Mouse (Mus musculus): ENCODE measurements around the gene Twist2. TPM values are rescaled to one million over a fixed set of nuclear protein-coding genes. Genes with fewer than 3 reads are reported as not detected.

Twist2 gene
- polyA plus RNA-seq, 1 experiment from 2014 or later = 4.1 TPM

GRCm38 (mm10) chr1:91822316-91822824 lies 21.1 kb downstream of the Twist2 start:
- TF ChIP-seq EP300 (IDR thresholded peaks at IDR 0.05) (no peak), CTCF (IDR thresholded peaks at IDR 0.05) (peak; percentile 46)
- WGBS = 70% methylated on average over 4 of the region's 4 CpGs
- 0 out of 2 replicates have a peak, but pooled peaks cover 5% of the 10 kb centered on the region for H3K4me1 ChIP-seq (ENCODE audit: insufficient read depth, low read depth, low read length)

DNA sequence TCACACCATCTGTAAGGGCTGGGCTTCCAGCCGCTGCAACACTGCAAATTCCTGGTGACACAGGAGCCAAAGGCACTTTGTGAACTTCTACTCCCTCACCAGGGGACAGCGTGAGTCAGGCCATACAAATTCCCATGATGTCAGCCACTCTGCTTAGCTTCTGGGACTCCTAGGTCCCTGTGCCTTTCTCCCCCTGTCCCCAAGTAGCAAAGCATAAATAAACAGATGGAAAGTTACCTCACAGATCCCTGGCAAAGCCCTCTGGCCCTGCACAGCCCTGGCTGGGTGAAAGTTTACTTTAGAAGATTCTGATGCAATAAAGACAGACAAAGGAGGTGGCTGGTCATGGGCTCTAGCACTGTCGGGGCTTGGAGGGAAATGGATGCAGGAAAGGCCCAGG lies 22.3 kb downstream of the Twist2 start:
- 20% methylated on average over 3 of the region's 3 CpGs for WGBS
- Histone ChIP-seq H3K36me3 (ENCODE audit: insufficient read depth, low read length) (no peaks in the 10 kb centered on the region), H3K4me2 (replicated peaks; ENCODE audit: low read depth, low read length) (no peak overlapping the region), H3K9ac (replicated peaks; ENCODE audit: low read depth) (no peak overlapping the region), H3K9me3 (ENCODE audit: low read length) (no peaks in the 10 kb centered on the region), H3K4me1 (ENCODE audit: insufficient read depth, low read depth, low read length) (0 out of 2 replicates have a peak, but pooled peaks cover 5% of the 10 kb centered on the region), H3K27me3 (replicated peaks; ENCODE audit: insufficient read depth, low read length) (no peaks in the 10 kb centered on the region), H3K27ac (ENCODE audit: low read length) (no peak overlapping the region), H3K4me3 (ENCODE audit: low read depth, low read length) (no peak overlapping the region)
- ATAC-seq (peak; percentile 88), DNase-seq (ENCODE audit: low spot score) (peak; percentile 85)
- TF ChIP-seq CTCF (IDR thresholded peaks at IDR 0.05) (no peak), EP300 (IDR thresholded peaks at IDR 0.05) (peak; percentile 34; the same call in 1 of the 2 replicates)

More at GRCm38 (mm10) chr1:91822316-91822824, 21.1 kb downstream of the Twist2 start:
- Histone ChIP-seq H3K9me3 (ENCODE audit: low read length) (no peaks in the 10 kb centered on the region), H3K4me2 (replicated peaks; ENCODE audit: low read depth, low read length) (no peak overlapping the region), H3K36me3 (ENCODE audit: insufficient read depth, low read length) (no peaks in the 10 kb centered on the region), H3K27me3 (replicated peaks; ENCODE audit: insufficient read depth, low read length) (no peaks in the 10 kb centered on the region), H3K9ac (replicated peaks; ENCODE audit: low read depth) (no peak overlapping the region), H3K27ac (ENCODE audit: low read length) (no peak overlapping the region), H3K4me3 (ENCODE audit: low read depth, low read length) (no peak overlapping the region)
- ATAC-seq (no peak), DNase-seq (ENCODE audit: low spot score) (peak; percentile 36)

DNA sequence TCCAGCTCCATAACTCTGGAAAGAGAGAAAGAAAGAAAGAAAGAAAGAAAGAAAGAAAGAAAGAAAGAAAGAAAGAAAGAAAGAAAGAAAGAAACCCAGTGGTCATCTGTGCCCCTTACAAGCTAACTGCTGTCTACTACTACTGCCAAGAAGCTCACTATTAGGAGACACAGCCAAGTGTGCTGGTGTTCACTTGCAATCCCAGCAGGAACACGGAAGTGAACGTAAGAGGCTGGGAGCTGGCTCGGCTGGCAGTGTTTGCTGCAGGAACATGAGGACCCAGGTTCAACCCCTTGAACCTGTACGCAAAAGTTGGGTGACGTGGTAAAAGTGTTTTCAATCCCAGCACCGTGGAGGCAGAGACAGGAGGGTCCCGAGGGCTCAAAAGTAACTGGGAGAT lies 22.7 kb downstream of the Twist2 start:
- ATAC-seq (no peak), DNase-seq (ENCODE audit: low spot score) (peak; percentile 29)
- H3K36me3 ChIP-seq (ENCODE audit: insufficient read depth, low read length) = no peaks in the 10 kb centered on the region
- no peak for TF ChIP-seq CTCF (IDR thresholded peaks at IDR 0.05)
- TF ChIP-seq EP300 (IDR thresholded peaks at IDR 0.05) = no peak
- H3K4me2 ChIP-seq (replicated peaks; ENCODE audit: low read depth, low read length) = no peak overlapping the region
- no peaks in the 10 kb centered on the region for H3K9me3 ChIP-seq (ENCODE audit: low read length)
- 62% methylated on average over 7 of the region's 7 CpGs for WGBS
- H3K4me1 ChIP-seq (ENCODE audit: insufficient read depth, low read depth, low read length) = 0 out of 2 replicates have a peak, but pooled peaks cover 5% of the 10 kb centered on the region
- no peak overlapping the region for H3K9ac ChIP-seq (replicated peaks; ENCODE audit: low read depth)
- no peak overlapping the region for H3K27ac ChIP-seq (ENCODE audit: low read length)
- no peaks in the 10 kb centered on the region for H3K27me3 ChIP-seq (replicated peaks; ENCODE audit: insufficient read depth, low read length)
- H3K4me3 ChIP-seq (ENCODE audit: low read depth, low read length) = no peak overlapping the region

GRCm38 (mm10) chr1:91825261-91825660 lies 24.0 kb downstream of the Twist2 start:
- H3K4me2 ChIP-seq (replicated peaks; ENCODE audit: low read depth, low read length) = no peak overlapping the region
- TF ChIP-seq EP300 (IDR thresholded peaks at IDR 0.05) (no peak), CTCF (IDR thresholded peaks at IDR 0.05) (no peak)
- no peak overlapping the region for H3K9ac ChIP-seq (replicated peaks; ENCODE audit: low read depth)
- 37% methylated on average over 4 of the region's 4 CpGs for WGBS
- no peak for ATAC-seq
- no peak overlapping the region for H3K4me3 ChIP-seq (ENCODE audit: low read depth, low read length)
- no peak overlapping the region for H3K27ac ChIP-seq (ENCODE audit: low read length)
- no peak for DNase-seq (ENCODE audit: low spot score)
- 0 out of 2 replicates have a peak, but pooled peaks cover 5% of the 10 kb centered on the region for H3K4me1 ChIP-seq (ENCODE audit: insufficient read depth, low read depth, low read length)
- H3K36me3 ChIP-seq (ENCODE audit: insufficient read depth, low read length) = no peaks in the 10 kb centered on the region
- no peaks in the 10 kb centered on the region for H3K9me3 ChIP-seq (ENCODE audit: low read length)
- H3K27me3 ChIP-seq (replicated peaks; ENCODE audit: insufficient read depth, low read length) = no peaks in the 10 kb centered on the region

- no peak overlapping the region for H3K4me3 ChIP-seq (ENCODE audit: low read depth, low read length)
- no peak overlapping the region for H3K9ac ChIP-seq (replicated peaks; ENCODE audit: low read depth)
- no peaks in the 10 kb centered on the region for H3K36me3 ChIP-seq (ENCODE audit: insufficient read depth, low read length)
- H3K4me1 ChIP-seq (ENCODE audit: insufficient read depth, low read depth, low read length) = no peaks in the 10 kb centered on the region
- ATAC-seq (no peak), DNase-seq (ENCODE audit: low spot score) (no peak)
- no peak for TF ChIP-seq CTCF (IDR thresholded peaks at IDR 0.05)
- H3K4me2 ChIP-seq (replicated peaks; ENCODE audit: low read depth, low read length) = no peak overlapping the region
- no peak overlapping the region for H3K27ac ChIP-seq (ENCODE audit: low read length)
- 79% methylated on average over 7 of the region's 7 CpGs for WGBS
- H3K9me3 ChIP-seq (ENCODE audit: low read length) = no peaks in the 10 kb centered on the region
- H3K27me3 ChIP-seq (replicated peaks; ENCODE audit: insufficient read depth, low read length) = no peaks in the 10 kb centered on the region
Observed at GRCm38 (mm10) chr1:91831978-91832377, 30.7 kb downstream of the Twist2 start.

DNA sequence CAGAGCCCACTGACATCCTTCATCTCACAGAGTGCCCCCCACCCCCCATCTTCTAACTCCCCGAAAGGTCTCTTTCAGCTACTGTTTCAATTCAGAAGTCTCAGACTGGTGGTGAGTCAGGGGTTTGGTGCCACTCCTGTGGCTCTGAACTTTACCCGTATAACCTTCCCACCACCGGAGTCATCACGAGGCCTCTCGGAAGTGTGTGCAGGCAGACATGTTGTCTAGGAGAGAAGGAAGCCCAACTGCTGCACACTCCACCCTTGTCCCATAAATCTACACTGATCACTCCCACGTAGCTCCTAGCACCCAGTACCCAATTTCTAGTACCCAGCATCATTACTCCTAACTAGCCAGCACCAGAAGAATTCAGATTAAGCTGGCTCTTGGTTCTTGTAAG lies 38.3 kb downstream of the Twist2 start:
- no peak overlapping the region for H3K4me2 ChIP-seq (replicated peaks; ENCODE audit: low read depth, low read length)
- no peaks in the 10 kb centered on the region; the same call in 1 of the 2 replicates for H3K4me1 ChIP-seq (ENCODE audit: insufficient read depth, low read depth, low read length)
- 77% methylated on average over 6 of the region's 6 CpGs for WGBS
- H3K36me3 ChIP-seq (ENCODE audit: insufficient read depth, low read length) = no peaks in the 10 kb centered on the region
- no peaks in the 10 kb centered on the region for H3K27me3 ChIP-seq (replicated peaks; ENCODE audit: insufficient read depth, low read length)
- ATAC-seq (no peak), DNase-seq (ENCODE audit: low spot score) (no peak)
- no peak overlapping the region for H3K27ac ChIP-seq (ENCODE audit: low read length)
- no peak overlapping the region for H3K4me3 ChIP-seq (ENCODE audit: low read depth, low read length)
- H3K9ac ChIP-seq (replicated peaks; ENCODE audit: low read depth) = no peak overlapping the region
- H3K9me3 ChIP-seq (ENCODE audit: low read length) = no peaks in the 10 kb centered on the region
- TF ChIP-seq CTCF (IDR thresholded peaks at IDR 0.05) = no peak
- TF ChIP-seq EP300 (IDR thresholded peaks at IDR 0.05) = no peak
